Mouse (Mus musculus) C2C12 (cell line): Measurements from ENCODE around the gene Pafah1b2. TPM values are rescaled to one million over a fixed set of nuclear protein-coding genes. Genes with fewer than 3 reads are reported as not detected.

ENCODE experiments used
- H3K27me3 ChIP-seq: one replicate; pipeline ENCODE4 v1.6.1; 2011; ENCODE audit not compliant: control insufficient read depth, insufficient read depth, insufficient read length
- H3K36me3 ChIP-seq: one replicate; pipeline ENCODE4 v1.6.1; 2011; ENCODE audit not compliant: control insufficient read depth, insufficient read depth
- H3K4me3 ChIP-seq: one replicate; pipeline ENCODE4 v1.5.1; 2011; ENCODE audit warnings: mild to moderate bottlenecking, control low read depth; ENCODE audit not compliant: poor library complexity, insufficient read depth, severe bottlenecking
- H3K79me2 ChIP-seq: one replicate; pipeline ENCODE4 v1.6.1; 2011; ENCODE audit not compliant: control insufficient read depth, insufficient read depth
- H3K79me3 ChIP-seq: one replicate; pipeline ENCODE4 v1.6.1; 2011; ENCODE audit warnings: low read depth, control low read depth
- H3ac ChIP-seq: one replicate; pipeline ENCODE3; 2011; ENCODE audit warnings: low read depth; ENCODE audit not compliant: control insufficient read depth, insufficient read length
- CEBPB ChIP-seq: IDR thresholded peaks from one replicate; pipeline ENCODE4 v1.6.1; 2011; ENCODE audit warnings: low read depth, mild to moderate bottlenecking, control low read depth, moderate library complexity
- CTCF ChIP-seq: IDR thresholded peaks from one replicate; pipeline ENCODE4 v1.5.1; 2011; ENCODE audit not compliant: control insufficient read depth, insufficient read depth, insufficient read length
- FOSL1 ChIP-seq: IDR thresholded peaks from one replicate; pipeline ENCODE4 v1.8.0; 2011; ENCODE audit warnings: mild to moderate bottlenecking, low read length; ENCODE audit not compliant: poor library complexity, insufficient read depth, severe bottlenecking
- MAX ChIP-seq: IDR thresholded peaks from one replicate; pipeline ENCODE4 v1.6.1; 2011; ENCODE audit warnings: mild to moderate bottlenecking, control low read depth
- MYOD1 ChIP-seq: IDR thresholded peaks from one replicate; pipeline ENCODE4 v1.6.1; 2011; ENCODE audit warnings: low read depth; ENCODE audit not compliant: control insufficient read depth, insufficient read length
- MYOG ChIP-seq: IDR thresholded peaks from one replicate; pipeline ENCODE4 v1.6.1; 2011; ENCODE audit not compliant: control insufficient read depth, insufficient read length; ENCODE audit errors: extremely low read depth
- USF1 ChIP-seq: IDR thresholded peaks from one replicate; pipeline ENCODE4 v1.6.1; 2011; ENCODE audit warnings: low read depth, mild to moderate bottlenecking, control low read depth, moderate library complexity
- polyA plus RNA-seq: library from polyadenylated mRNA; unstranded; fragments of >200 nt; fragmentation: generic; extraction: Trizol; gene quantifications from one replicate; pipeline ENCODE4 v1.2.1, GENCODE M21; 2012; ENCODE audit warnings: missing spikeins

The Pafah1b2 gene
- polyA plus RNA-seq, 1 experiment = 82.4 TPM

GRCm38 (mm10) chr9:45946182-45946871 is 66.2 kb downstream of the Pafah1b2 start:
- no peaks in the 10 kb centered on the region for H3K79me2 ChIP-seq
- peaks cover 15% of the 10 kb centered on the region for H3K36me3 ChIP-seq
- H3K4me3 ChIP-seq = no peak overlapping the region
- H3ac ChIP-seq = no peak overlapping the region
- H3K79me3 ChIP-seq = no peaks in the 10 kb centered on the region
- H3K27me3 ChIP-seq = no peaks in the 10 kb centered on the region
- TF ChIP-seq MYOG (no peak), FOSL1 (no peak), CTCF (no peak)

GRCm38 (mm10) chr9:45945721-45946120 is 66.8 kb downstream of the Pafah1b2 start:
- Histone ChIP-seq H3K36me3 (peaks cover 13% of the 10 kb centered on the region), H3K79me2 (no peaks in the 10 kb centered on the region), H3ac (no peak overlapping the region), H3K4me3 (no peak overlapping the region), H3K79me3 (no peaks in the 10 kb centered on the region), H3K27me3 (no peaks in the 10 kb centered on the region)
- TF ChIP-seq MYOG = no peak
- no peak for TF ChIP-seq MAX
- TF ChIP-seq MYOD1 = no peak
- TF ChIP-seq USF1 = no peak
- no peak for TF ChIP-seq FOSL1

DNA sequence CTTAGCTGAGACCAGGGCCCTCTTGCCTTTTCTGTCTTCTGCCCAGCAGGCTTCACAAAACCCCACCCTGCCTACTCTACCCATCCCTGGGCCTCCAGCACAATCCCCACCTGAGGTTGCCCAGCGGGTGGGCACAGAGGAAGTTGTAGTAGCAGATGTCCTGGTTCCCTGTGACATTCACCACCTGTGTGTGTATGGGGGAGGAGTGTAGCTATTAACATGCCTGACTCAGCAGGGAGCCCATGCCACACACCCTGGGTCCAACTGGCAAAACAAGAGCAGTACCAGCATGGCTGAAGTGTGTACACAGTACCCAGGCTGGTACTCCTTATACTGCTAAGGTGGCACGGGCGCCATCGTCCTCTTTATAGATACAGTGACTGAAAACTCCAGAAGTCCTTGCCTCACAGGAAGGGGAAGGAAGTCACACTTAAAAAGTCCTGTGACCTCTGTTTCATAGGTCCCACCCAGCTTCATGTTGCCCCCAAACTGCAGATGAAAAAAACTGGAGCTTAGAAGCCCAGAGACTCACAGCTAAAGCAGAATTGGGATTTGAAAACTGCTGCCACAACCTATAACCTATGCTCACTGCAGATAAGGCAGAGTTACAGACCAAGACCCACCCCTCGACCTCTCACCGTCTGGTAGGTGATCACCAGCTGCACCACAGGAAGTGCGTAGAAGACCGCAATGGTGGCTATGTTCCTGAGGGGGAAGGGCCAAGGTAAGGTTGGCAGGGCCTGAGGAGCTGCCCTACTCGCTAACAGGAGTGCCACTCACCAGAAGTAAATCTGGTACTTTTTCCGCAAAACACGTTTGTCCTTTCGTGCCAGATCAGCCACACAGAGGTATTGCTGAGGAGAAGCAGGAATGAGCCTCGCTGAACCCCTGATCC is 67.7 kb downstream of the Pafah1b2 start:
- peaks cover 8% of the 10 kb centered on the region for H3K36me3 ChIP-seq
- TF ChIP-seq MYOD1 (no peak), FOSL1 (no peak), MYOG (no peak), CTCF (no peak), MAX (no peak), CEBPB (no peak), USF1 (no peak)

GRCm38 (mm10) chr9:45943628-45944505 is 68.6 kb downstream of the Pafah1b2 start:
- Histone ChIP-seq H3K27me3 (no peaks in the 10 kb centered on the region), H3K36me3 (no peaks in the 10 kb centered on the region), H3K4me3 (no peak overlapping the region), H3ac (no peak overlapping the region), H3K79me2 (no peaks in the 10 kb centered on the region), H3K79me3 (no peaks in the 10 kb centered on the region)
- TF ChIP-seq CTCF = no peak
- TF ChIP-seq MAX = no peak
- TF ChIP-seq FOSL1 = no peak
- TF ChIP-seq USF1 = no peak

More for the DNA sequence above, 67.7 kb downstream of the Pafah1b2 start:
- Histone ChIP-seq H3K79me2 (no peaks in the 10 kb centered on the region), H3K79me3 (no peaks in the 10 kb centered on the region), H3ac (no peak overlapping the region), H3K27me3 (no peaks in the 10 kb centered on the region), H3K4me3 (no peak overlapping the region)

- Histone ChIP-seq H3K36me3 (no peaks in the 10 kb centered on the region), H3K27me3 (no peaks in the 10 kb centered on the region)
These were observed 69.6 kb downstream of the Pafah1b2 start for GRCm38 (mm10) chr9:45942916-45943315.

More at GRCm38 (mm10) chr9:45942916-45943315, 69.6 kb downstream of the Pafah1b2 start:
- Histone ChIP-seq H3K4me3 (no peak overlapping the region), H3K79me3 (no peaks in the 10 kb centered on the region), H3K79me2 (no peaks in the 10 kb centered on the region), H3ac (no peak overlapping the region)
- TF ChIP-seq FOSL1 (no peak), CTCF (no peak), MAX (no peak), MYOG (no peak), CEBPB (no peak), MYOD1 (no peak), USF1 (no peak)
